Mouse (Mus musculus): Measurements from ENCODE around the gene Itgb7.

The Itgb7 gene

GRCm38 (mm10) chr15:102231748-102232147 lies at the start of gene Itgb7:
Gene Itgb7 (minus strand): TSS chr15:102231944.
- ATAC-seq (ENCODE audit: low TSS enrichment) = no peak

GRCm38 (mm10) chr15:102280623-102281022 lies 48.9 kb upstream of the Itgb7 start:
- no peak for ATAC-seq (ENCODE audit: low TSS enrichment)

GRCm38 (mm10) chr15:102279783-102280520 lies 48.2 kb upstream of the Itgb7 start:
- ATAC-seq (ENCODE audit: low TSS enrichment) = peak; percentile 66

GRCm38 (mm10) chr15:102279092-102279782 lies 47.5 kb upstream of the Itgb7 start, which contains the start of gene Mfsd5:
Gene Mfsd5 (plus strand): TSS chr15:102279454.
- peak; percentile 92 for ATAC-seq (ENCODE audit: low TSS enrichment)

- no peak for ATAC-seq (ENCODE audit: low TSS enrichment)
Measured at GRCm38 (mm10) chr15:102278726-102279091, 47.0 kb upstream of the Itgb7 start.

- ATAC-seq (ENCODE audit: low TSS enrichment) = no peak
Measured at GRCm38 (mm10) chr15:102273982-102274716, 42.4 kb upstream of the Itgb7 start.

- ATAC-seq (ENCODE audit: low TSS enrichment) = no peak
Measured at GRCm38 (mm10) chr15:102271441-102271840, 39.7 kb upstream of the Itgb7 start.

GRCm38 (mm10) chr15:102270274-102270960 lies 38.7 kb upstream of the Itgb7 start, which contains the start of gene Gm9918:
Gene Gm9918 (plus strand): TSS chr15:102270563.
- ATAC-seq (ENCODE audit: low TSS enrichment) = no peak

GRCm38 (mm10) chr15:102265548-102265947 lies 33.8 kb upstream of the Itgb7 start:
- ATAC-seq (ENCODE audit: low TSS enrichment) = no peak

- ATAC-seq (ENCODE audit: low TSS enrichment) = no peak
Measured at GRCm38 (mm10) chr15:102263037-102263436, 31.3 kb upstream of the Itgb7 start.

GRCm38 (mm10) chr15:102262582-102262981 lies 30.8 kb upstream of the Itgb7 start:
- peak; percentile 77 for ATAC-seq (ENCODE audit: low TSS enrichment)

- no peak for ATAC-seq (ENCODE audit: low TSS enrichment)
Measured at GRCm38 (mm10) chr15:102258581-102259253, 27.0 kb upstream of the Itgb7 start.

GRCm38 (mm10) chr15:102258076-102258470 lies 26.3 kb upstream of the Itgb7 start:
- peak; percentile 53 for ATAC-seq (ENCODE audit: low TSS enrichment)

- ATAC-seq (ENCODE audit: low TSS enrichment) = peak; percentile 32
Measured at GRCm38 (mm10) chr15:102257202-102258075, 25.7 kb upstream of the Itgb7 start, which contains the start of gene Rarg. Gene Rarg (minus strand): TSS chr15:102257517.

- ATAC-seq (ENCODE audit: low TSS enrichment) = 0 out of 2 replicates have a peak, but pooled peaks have one; percentile 12
Measured at GRCm38 (mm10) chr15:102256431-102257201, 24.9 kb upstream of the Itgb7 start.

GRCm38 (mm10) chr15:102255547-102256255 lies 24.0 kb upstream of the Itgb7 start:
- no peak for ATAC-seq (ENCODE audit: low TSS enrichment)

GRCm38 (mm10) chr15:102250521-102250920 lies 18.8 kb upstream of the Itgb7 start:
- no peak for ATAC-seq (ENCODE audit: low TSS enrichment)

GRCm38 (mm10) chr15:102249967-102250366 lies 18.2 kb upstream of the Itgb7 start:
- ATAC-seq (ENCODE audit: low TSS enrichment) = no peak

- no peak for ATAC-seq (ENCODE audit: low TSS enrichment)
Measured at GRCm38 (mm10) chr15:102249251-102249691, 17.5 kb upstream of the Itgb7 start.

Data from frontal cortex, adult (tissue).